Mouse (Mus musculus) stomach, postnatal 0 days (tissue): Measurements from ENCODE around the gene Gm21972. TPM values are rescaled to one million over a fixed set of nuclear protein-coding genes. Genes with fewer than 3 reads are reported as not detected.

Source experiments
- ATAC-seq: fragments of 200-750 bp; cut with Nextera tagmentation; 2 replicates; pipeline ENCODE4 v1.8.0; 2017; ENCODE audit not compliant: low FRiP score, low TSS enrichment
- DNase-seq: peaks from one replicate; pipeline ENCODE4 v3.0.0-alpha.2; 2016; ENCODE audit warnings: low spot score
- H3K27ac ChIP-seq: fragments of 300-500 bp; sonication (generic); replicated peaks from 2 replicates; pipeline ENCODE4 v1.5.1; 2014; ENCODE audit warnings: mild to moderate bottlenecking, control low read depth
- H3K27me3 ChIP-seq: fragments of 300-500 bp; sonication (generic); 2 replicates; pipeline ENCODE4 v1.6.1; 2014; ENCODE audit warnings: low read length; ENCODE audit not compliant: control insufficient read depth, insufficient read depth
- H3K36me3 ChIP-seq: fragments of 300-500 bp; sonication (generic); 2 replicates; pipeline ENCODE4 v1.6.1; 2014; ENCODE audit warnings: low read length, mixed read lengths; ENCODE audit not compliant: control insufficient read depth, insufficient read depth
- H3K4me1 ChIP-seq: fragments of 300-500 bp; sonication (generic); replicated peaks from 2 replicates; pipeline ENCODE4 v1.6.1; 2014; ENCODE audit warnings: antibody characterized with exemption; ENCODE audit not compliant: control insufficient read depth, insufficient read depth
- H3K4me2 ChIP-seq: fragments of 300-500 bp; sonication (generic); replicated peaks from 2 replicates; pipeline ENCODE4 v1.6.1; 2014; ENCODE audit warnings: low read depth, mild to moderate bottlenecking, control low read depth, moderate library complexity
- H3K4me3 ChIP-seq: fragments of 300-500 bp; sonication (generic); 2 replicates; pipeline ENCODE4 v1.5.1; 2014; ENCODE audit warnings: low read depth, low read length, control low read depth
- H3K9ac ChIP-seq: fragments of 300-500 bp; sonication (generic); 2 replicates; pipeline ENCODE4 v1.6.1; 2014; ENCODE audit warnings: mild to moderate bottlenecking, low read length, control low read depth, mixed read lengths
- H3K9me3 ChIP-seq: fragments of 300-500 bp; sonication (generic); 2 replicates; pipeline ENCODE4 v1.6.1; 2016; ENCODE audit warnings: low read length; ENCODE audit not compliant: control insufficient read depth
- CTCF ChIP-seq: IDR thresholded peaks from 2 replicates; pipeline ENCODE4 v1.5.1; 2016; ENCODE audit warnings: antibody characterized with exemption, low read depth, mild to moderate bottlenecking, moderate library complexity
- EP300 ChIP-seq: optimal IDR thresholded peaks from 2 replicates; pipeline ENCODE3; 2016; ENCODE audit warnings: antibody characterized with exemption
- WGBS: fragments of 180-500 bp; shearing (Covaris S2); extraction: QIAGEN DNeasy Blood & Tissue Kit; methylation state at CpG from one replicate; pipeline ENCODE4 v1.1.7; 2014; 5-methylcytosine and 5-hydroxymethylcytosine counted together
- polyA plus RNA-seq: library from polyadenylated mRNA; unstranded; fragments of >200 nt; fragmentation: Nextera tagmentation; extraction: Ambion mirVana; gene quantifications from 2 replicates; pipeline ENCODE4 v1.2.1, GENCODE M21; 2015

Gm21972 gene
- polyA plus RNA-seq, 1 experiment from 2014 or later, result not detected

- Histone ChIP-seq H3K4me1 (no peaks in the 10 kb centered on the region), H3K4me2 (no peak overlapping the region), H3K27me3 (no peaks in the 10 kb centered on the region), H3K9ac (no peak overlapping the region), H3K9me3 (no peaks in the 10 kb centered on the region), H3K4me3 (no peak overlapping the region), H3K36me3 (no peaks in the 10 kb centered on the region), H3K27ac (no peak overlapping the region)
- TF ChIP-seq CTCF (no peak), EP300 (no peak)
- WGBS, result 57% methylated on average over 5 of the region's 5 CpGs
- ATAC-seq (no peak; the same call in 1 of the 2 replicates), DNase-seq (no peak)
Measured at GRCm38 (mm10) chr1:86147557-86147956, 14.1 kb downstream of the Gm21972 start.

DNA sequence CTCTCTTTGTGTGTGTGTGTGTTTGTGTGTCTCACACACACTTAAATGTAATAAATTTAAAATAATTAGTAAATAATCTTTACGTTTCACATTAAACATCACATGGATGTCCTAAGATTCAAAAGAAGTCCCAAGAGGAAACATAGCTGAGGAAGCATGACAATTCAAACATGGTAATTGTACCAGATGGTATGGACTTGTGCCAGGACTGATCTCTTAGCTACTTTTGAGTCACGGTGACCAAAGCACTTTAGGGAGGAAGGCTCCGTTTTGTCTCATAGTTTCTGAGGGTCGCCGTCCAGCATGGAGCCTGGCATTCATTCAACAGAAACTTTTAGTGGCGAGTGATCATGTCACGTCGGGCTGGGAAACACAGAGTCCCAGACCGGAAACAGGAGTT is 14.7 kb downstream of the Gm21972 start:
- TF ChIP-seq EP300, result no peak
- no peak for TF ChIP-seq CTCF
- ATAC-seq, result no peak
- Histone ChIP-seq H3K4me3 (no peak overlapping the region), H3K4me2 (no peak overlapping the region), H3K36me3 (no peaks in the 10 kb centered on the region), H3K9me3 (no peaks in the 10 kb centered on the region), H3K4me1 (no peaks in the 10 kb centered on the region), H3K9ac (no peak overlapping the region), H3K27me3 (no peaks in the 10 kb centered on the region), H3K27ac (no peak overlapping the region)
- whole genome bisulfite sequencing, result 64% methylated on average over 9 of the region's 9 CpGs
- DNase-seq, result no peak

- WGBS, result 69% methylated on average over 6 of the region's 6 CpGs
- Histone ChIP-seq H3K27me3 (no peaks in the 10 kb centered on the region), H3K36me3 (no peaks in the 10 kb centered on the region), H3K4me2 (no peak overlapping the region), H3K9ac (no peak overlapping the region), H3K4me1 (no peaks in the 10 kb centered on the region), H3K4me3 (no peak overlapping the region), H3K27ac (no peak overlapping the region), H3K9me3 (no peaks in the 10 kb centered on the region)
- no peak for DNase-seq
- no peak for ATAC-seq
- TF ChIP-seq EP300, result no peak
- TF ChIP-seq CTCF, result no peak
Measured at GRCm38 (mm10) chr1:86150929-86151328, 17.5 kb downstream of the Gm21972 start.

DNA sequence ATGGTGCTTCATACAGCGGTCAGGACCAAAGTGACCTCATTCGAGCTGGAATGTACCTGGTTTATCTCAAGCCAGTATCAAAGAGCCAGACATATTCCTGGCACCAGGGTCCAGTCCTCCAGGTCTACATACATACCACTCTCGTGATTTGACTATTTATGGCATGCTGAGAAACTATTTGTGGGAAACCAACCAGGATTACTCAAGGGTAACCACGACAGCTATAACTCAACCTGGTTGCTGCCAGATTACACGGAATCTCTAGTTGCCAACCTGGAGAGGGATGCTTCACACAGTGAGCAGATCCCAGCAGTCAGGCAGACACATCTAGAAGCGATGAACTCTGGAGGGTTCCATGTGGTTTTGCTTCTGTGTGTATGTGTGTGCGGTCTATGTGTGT is 17.9 kb downstream of the Gm21972 start:
- Histone ChIP-seq H3K4me2 (no peak overlapping the region), H3K36me3 (no peaks in the 10 kb centered on the region), H3K9ac (no peak overlapping the region), H3K9me3 (no peaks in the 10 kb centered on the region), H3K27me3 (no peaks in the 10 kb centered on the region), H3K4me3 (no peak overlapping the region), H3K4me1 (no peaks in the 10 kb centered on the region), H3K27ac (no peak overlapping the region)
- WGBS, result 67% methylated on average over 7 of the region's 7 CpGs
- DNase-seq (no peak), ATAC-seq (no peak)
- TF ChIP-seq CTCF (no peak), EP300 (no peak)

DNA sequence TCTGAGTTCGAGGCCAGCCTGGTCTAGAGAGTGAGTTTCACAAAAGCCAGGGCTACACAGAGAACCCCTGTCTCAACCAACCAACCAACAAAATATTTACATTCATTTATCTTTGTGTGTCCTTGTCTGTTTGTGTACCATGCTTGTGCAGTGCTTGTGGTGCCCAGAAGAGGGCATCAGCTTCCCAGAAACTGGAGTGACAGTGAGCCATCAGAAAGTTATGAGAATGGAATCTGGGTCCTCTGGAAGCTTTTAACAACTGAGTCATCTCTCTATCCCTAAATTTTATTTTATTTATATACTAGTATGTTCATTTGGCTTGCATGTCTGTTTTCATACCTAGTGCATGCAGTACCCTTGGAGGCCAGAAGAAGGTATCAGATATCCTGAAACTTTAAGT is 19.2 kb downstream of the Gm21972 start:
- no peaks in the 10 kb centered on the region for H3K27me3 ChIP-seq
- ATAC-seq (no peak), DNase-seq (no peak)
- no peak overlapping the region for H3K4me3 ChIP-seq
- H3K4me2 ChIP-seq, result no peak overlapping the region
- H3K36me3 ChIP-seq, result no peaks in the 10 kb centered on the region
- H3K27ac ChIP-seq, result no peak overlapping the region
- H3K4me1 ChIP-seq, result no peaks in the 10 kb centered on the region
- TF ChIP-seq CTCF (peak; percentile 55), EP300 (no peak)
- no peak overlapping the region for H3K9ac ChIP-seq
- H3K9me3 ChIP-seq, result no peaks in the 10 kb centered on the region
- WGBS, result 85% methylated on average over 1 of the region's 1 CpGs

GRCm38 (mm10) chr1:86154133-86154823 is 20.8 kb downstream of the Gm21972 start, which contains the start of gene Armc9:
Gene Armc9 (plus strand): TSS chr1:86154780.
- no peak for TF ChIP-seq CTCF
- no peak for TF ChIP-seq EP300
- DNase-seq, result peak; percentile 97
- WGBS, result 4% methylated on average over 40 of the region's 40 CpGs
- peak within 1 kb of the TSS; percentile 63 for H3K4me3 ChIP-seq
- H3K9me3 ChIP-seq, result no peaks in the 10 kb centered on the region
- peak within 1 kb of the TSS; percentile 61 for H3K27ac ChIP-seq
- H3K9ac ChIP-seq, result peak within 1 kb of the TSS; percentile 66
- H3K4me1 ChIP-seq, result no peaks in the 10 kb centered on the region
- 0 out of 2 replicates have a peak, but pooled peaks cover 2% of the 10 kb centered on the region for H3K36me3 ChIP-seq
- no peaks in the 10 kb centered on the region for H3K27me3 ChIP-seq
- peak within 1 kb of the TSS; percentile 82 for H3K4me2 ChIP-seq
- ATAC-seq, result peak; percentile 99
